Mouse (Mus musculus) erythroblast, embryonic 14.5 days (primary cell): ENCODE data around the gene Amd1.

ENCODE experiments used
- GATA1 ChIP-seq: IDR thresholded peaks from 2 replicates; pipeline ENCODE4 v1.6.1; 2012; ENCODE audit warnings: low read length, inconsistent platforms, mixed read lengths
- TAL1 ChIP-seq: IDR thresholded peaks from 3 replicates; pipeline ENCODE4 v1.6.1; 2012; ENCODE audit warnings: low read length, inconsistent platforms, mixed read lengths

DNA sequence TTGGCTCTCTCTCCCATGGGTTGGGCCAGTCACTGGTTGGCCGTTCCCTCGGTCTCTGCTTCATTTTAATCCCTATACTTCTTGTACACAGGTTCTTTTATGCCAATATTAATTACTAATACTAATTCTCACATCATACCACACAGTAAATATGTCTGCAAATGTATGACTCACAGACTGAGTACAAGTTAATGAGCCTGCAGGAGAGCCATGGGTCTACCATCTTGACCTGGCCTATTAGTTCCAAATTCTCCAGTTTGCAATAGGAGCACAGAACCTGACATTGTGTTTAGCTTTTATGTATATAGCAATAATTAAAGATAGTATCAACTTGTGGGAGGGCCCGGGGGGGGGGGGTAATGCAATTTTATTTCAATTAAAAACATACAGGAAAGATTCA lies 17.0 kb downstream of the Amd1 start:
- TF ChIP-seq TAL1 (no peak), GATA1 (no peak)
